Mouse (Mus musculus) gastrocnemius, postnatal 14 days (tissue): ENCODE measurements around the gene Eif5. TPM values are rescaled to one million over a fixed set of nuclear protein-coding genes. Genes with fewer than 3 reads are reported as not detected.
"Not testable (repeated sequence)": the region's sequence is repeated elsewhere in the genome, so short reads cannot be mapped to it uniquely, and the experiment has no call there.

Experiments used
- DNase-seq: peaks from one replicate; pipeline ENCODE4 v3.0.0; 2021; ENCODE audit warnings: mixed read lengths
- intact Hi-C: fragments of 180-260 bp; cut with DNase I; formaldehyde crosslinking; loops from one replicate; pipeline ENCODE4 v1.15.1; 2025; ENCODE audit warnings: low total_unique reads
- total RNA-seq, 2 experiments: library from RNA; stranded (reverse); gene quantifications; 2 replicates each; pipeline ENCODE4 v1.2.3; 2021

The Eif5 gene
- total RNA-seq, 2 experiments from 2014 or later: 111 to 128 TPM

DNA sequence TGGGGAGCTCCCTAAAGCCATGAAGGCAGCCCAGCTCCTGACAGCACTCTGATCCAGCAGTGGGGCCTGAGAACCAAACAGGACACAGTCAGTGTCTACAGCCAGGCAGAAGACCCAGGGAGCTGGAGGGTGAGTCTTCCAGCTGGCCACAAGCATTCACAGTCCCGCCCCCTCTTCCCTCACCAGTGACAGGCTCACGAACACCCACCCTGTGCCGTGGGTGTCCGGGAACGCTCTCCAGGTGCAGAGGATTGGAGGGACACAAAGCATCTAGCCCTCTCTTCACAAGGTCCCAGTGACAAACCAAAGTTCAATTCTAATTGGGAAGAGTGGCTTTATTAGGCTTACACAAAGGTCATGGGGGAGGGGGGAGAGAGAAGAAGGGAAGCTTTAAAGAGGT is 18.0 kb upstream of the Eif5 start:
- intact Hi-C loops: no loop called here
- no peak for DNase-seq

DNA sequence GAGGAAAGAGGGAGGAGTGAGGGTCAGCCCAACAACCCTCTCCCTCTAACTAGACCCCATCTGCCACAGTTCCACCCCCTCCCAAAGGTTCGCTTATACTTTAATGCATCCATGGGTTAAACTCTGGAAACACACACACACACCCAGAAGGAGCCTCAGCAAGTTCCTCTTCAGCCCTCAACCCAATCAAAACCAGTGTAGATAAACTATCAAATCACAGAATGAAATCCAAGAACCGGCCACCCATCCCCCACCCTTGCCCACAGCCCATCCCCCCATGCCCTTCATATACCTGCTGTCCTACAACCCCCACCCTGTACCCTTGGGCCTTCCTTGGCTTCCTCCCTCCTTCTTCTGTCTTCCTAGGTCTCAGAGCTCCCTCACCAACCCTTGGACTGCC is 16.8 kb upstream of the Eif5 start:
- intact Hi-C loops: no loop called here
- DNase-seq: no peak

DNA sequence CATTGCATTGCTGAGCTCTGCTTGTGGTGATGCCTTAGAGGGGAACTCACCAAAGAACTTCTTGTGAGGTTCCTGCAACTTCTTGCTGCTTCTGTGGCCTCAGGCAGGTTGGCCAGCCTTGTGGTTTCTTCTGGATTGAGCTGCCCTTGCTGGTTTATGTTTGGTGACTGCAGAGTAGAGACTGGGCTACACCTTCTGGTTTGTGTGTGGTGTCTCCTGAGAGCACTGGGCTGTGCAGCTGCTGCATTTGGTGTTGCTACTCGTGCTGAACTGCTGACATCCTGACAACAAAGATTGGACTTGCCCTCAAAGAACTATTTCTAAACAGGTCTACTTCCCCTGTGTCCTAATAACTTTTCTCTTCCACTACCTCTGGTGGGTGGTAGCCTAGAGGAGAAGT is 13.3 kb upstream of the Eif5 start:
- DNase-seq: no peak

DNA sequence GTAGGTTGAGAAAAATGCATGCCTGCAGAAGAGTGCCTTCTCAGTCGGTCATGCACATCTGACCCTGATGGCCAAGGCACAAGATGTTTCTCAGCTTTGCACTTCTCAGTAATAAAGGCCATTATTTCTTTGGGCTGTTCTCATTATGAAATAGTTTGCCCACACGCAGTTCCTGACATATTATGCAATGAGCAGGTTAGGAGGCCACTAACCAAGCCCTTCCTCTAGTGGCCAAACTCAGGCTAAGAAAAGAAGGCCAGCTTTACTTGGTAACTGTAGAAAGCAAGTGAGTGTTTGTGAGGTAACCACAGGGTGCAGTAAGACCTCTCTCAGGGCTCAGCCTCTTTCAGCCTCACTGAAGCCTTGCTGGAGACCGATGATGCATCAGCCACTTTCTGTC is 12.9 kb upstream of the Eif5 start:
- DNase-seq: no peak
- intact Hi-C loops: no loop called here

More for the DNA sequence above, 13.3 kb upstream of the Eif5 start:
- intact Hi-C loops: no loop called here

DNA sequence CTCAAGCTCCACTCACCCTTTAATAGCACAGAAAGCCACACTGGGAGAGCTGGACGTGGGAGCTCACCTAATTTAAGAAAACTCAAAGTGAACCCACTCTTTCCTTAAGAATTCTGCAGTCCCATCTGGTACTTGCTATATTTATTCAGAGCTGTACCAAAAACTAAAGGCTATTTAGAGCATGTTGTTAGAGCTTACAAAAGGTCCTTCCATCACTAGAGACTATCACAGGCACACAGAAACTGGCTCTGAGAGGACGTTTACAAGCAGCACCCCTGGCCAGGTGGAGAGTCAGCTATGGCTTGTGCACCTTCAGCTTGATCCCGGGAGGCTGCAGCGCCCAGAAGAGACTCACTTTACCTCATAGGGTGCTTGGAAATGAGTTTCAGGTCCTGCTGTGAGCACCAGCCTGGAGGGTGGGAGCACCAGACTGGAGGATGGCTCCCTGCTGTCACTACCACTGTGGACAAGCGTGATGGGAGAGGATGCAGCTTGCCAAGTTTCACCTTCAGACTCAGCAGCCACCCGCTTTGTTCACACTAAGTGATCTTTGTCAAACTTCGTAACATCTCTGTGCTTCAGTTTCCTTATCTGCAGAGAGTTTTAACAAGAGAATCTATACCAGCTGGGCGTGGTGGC is 10.1 kb upstream of the Eif5 start:
- DNase-seq: no peak

DNA sequence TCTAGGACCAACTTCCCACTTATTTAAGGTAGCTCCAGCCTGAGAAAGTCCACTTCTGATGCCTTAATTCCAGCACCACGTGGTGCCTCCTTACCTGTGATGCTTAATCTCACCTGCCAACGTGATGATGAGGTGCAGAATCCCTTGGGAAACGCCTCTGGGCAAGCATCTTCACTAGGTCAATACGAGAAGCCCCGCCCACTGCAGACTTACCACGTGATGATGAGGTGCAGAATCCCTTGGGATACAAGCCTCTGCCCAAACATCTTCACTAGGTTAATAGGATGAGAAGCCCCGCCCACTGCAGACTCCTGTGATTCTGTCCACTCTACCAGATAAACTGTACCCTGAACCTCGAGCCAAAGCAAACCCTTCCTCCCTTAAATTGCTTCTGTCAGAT is 8.6 kb upstream of the Eif5 start:
- DNase-seq: no peak
- intact Hi-C loops: no loop called here

More for the DNA sequence above, 10.1 kb upstream of the Eif5 start:
- intact Hi-C loops: no loop called here

DNA sequence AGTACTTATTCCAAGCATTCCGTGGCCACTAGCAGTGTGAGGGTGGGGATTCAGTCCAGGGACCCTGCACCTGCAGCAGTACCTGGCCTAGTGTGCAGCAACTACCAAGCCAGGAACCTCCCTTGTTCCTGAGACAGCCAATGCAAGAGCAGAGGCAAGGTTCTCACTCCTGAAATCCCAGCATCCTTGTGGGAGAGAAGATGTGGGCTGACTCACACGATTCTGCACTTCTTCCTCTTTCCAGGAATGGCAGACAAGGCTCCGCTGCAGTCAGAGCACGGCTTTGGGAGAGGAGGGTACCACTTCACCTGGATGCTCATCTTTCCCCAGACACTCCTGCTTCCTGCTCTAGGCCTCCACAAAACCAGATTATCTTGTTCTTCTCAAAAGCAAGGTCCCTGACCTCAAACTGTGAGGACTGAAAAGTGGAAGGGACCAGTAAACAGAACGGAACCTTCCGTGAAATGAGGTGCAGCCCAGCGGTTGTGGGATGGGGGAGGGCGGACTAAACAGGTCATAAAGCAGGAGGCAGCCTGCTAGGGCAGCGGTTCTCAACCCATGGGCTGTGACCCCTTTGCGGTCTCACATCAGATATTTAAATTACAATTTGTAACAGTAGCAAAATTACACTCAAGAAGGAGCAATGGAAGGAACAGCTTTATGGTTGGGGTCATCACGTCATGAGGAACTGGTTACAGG is 4.6 kb upstream of the Eif5 start:
- DNase-seq: no peak
- intact Hi-C loops: no loop called here

DNA sequence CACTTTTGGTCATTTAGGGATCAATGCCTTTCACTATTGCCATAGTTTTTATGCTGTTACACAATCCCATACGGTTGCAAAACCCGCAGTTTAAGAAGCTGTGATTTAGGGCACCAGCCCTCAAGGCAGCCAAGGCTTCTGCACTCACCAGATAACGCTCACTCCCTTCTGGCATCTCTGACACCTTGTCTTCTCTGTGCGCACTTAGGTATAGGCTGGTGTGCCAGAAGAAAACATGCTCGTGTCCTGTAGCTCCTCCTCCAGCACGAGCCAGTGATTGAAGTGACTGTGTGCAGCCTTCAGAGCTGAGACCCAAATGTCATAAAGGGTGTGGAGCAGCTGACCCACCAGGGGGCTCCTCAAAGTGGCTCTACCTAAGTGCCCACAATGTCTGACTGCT is 2.5 kb upstream of the Eif5 start:
- intact Hi-C loops: no loop called here
- no peak for DNase-seq

DNA sequence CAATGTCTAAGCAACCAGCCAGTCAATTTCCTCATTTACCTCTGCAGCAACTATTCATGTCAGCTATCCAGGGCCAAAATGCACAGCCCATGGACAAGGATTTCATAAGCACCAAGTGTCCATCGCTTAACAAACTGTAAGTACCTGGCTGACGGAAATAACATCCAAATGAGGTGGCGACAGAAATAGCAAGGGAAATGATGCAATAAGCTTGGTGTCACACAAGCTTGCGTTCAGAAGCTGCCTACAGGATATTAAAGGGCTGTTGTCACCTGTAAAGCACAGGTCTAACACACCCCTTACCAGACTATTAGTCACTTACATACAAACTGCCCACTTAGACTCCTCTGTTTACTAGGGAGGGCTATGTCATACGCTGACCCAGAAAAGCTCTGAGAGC is 2.1 kb upstream of the Eif5 start:
- intact Hi-C loops: no loop called here
- no peak for DNase-seq

DNA sequence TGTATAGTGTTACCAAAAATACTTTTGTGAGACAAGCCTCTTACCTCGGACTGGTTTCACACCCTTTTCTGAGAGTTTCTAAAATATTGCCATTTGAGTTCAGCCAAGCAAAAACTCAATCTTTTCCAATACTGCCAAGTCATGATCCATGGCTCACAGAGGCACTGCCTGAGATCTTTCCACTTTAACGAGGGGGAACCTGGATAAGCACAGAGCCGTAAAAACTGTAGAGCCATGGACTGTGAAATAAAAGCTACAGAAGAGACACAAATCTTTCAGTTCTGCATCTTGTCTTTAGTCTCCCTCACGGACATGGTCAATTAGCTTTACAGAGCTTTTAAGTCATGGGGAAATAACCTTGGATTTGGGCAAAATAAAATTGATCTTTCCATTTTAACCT is 1.1 kb upstream of the Eif5 start:
- intact Hi-C loops: no loop called here
- DNase-seq: no peak

DNA sequence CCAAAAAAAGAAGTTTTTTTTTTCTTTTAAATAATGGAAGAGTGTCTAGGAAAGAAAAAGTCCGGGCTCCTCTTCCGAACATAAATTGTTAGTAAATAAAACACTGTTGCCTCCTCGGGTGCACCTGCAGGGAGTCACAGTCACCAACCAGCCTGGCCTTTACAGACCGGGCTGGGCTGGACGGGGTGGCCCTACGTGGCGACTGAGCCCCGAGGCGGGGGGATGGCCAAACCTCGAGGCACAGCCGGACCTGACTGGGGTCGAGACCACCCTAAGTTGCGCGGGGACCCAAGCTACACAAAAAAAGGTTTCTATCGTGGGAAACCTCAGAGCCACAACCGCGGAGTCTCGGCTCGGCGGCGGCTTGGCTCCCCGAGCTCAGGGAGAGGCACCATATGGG is 475 bp upstream of the Eif5 start:
- DNase-seq: peak; percentile 44
- intact Hi-C loops: no loop called here

DNA sequence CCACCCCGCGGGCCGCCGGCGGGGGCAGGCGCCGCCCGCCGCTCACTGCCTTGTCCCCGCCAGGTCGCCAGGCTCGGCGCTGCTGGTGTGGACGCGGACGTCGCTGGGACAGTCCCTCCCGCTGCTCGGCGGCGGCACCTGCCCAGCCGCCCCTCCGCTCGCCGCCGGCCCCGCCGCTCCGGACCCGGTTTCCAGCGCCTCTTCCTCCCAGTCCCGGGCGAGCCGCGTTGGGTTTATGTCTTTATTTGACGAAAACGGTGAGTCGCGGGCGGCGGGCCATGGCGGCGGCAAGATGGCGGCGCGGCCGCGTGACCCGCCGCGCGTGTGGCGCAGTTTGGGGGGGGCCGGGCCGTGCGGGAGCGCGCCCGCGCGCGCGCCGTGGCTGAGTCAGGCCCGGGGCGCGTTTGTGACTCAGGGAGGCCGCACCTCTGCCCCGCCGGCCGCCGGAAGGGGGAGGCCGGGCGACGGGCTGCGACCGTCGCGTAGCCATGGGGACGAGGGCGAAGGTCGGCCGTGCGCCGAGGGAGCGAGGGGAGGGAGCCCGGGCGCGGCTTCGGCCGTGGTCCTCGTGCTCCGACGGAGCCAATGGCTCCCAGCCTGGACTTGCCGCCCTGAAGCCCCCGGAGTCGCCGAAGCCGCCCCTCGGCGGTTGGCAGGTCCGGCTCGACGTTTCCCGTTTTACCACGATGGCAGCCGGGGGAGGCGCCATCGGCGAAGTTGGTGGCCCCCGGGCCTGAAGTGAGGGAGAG is 650 bp downstream of the Eif5 start:
- intact Hi-C loops: no loop called here
- DNase-seq: peak; percentile 86

DNA sequence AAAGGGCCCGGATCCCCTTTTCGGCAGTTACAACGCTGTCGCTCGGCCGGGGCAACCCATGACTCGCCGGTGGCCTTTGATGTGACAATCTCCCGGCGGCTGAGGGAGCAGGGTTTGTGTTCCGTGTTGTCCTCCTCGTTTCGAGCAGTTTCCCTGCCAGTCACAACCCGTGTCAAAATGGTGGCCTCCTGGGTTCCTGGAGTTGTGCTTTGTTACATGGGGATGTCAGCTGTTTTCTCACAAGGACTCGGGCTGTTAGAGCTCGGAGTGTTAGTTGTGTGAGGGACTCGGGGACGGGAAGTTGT is 1.2 kb downstream of the Eif5 start:
- intact Hi-C loops: no loop called here
- DNase-seq: no peak

DNA sequence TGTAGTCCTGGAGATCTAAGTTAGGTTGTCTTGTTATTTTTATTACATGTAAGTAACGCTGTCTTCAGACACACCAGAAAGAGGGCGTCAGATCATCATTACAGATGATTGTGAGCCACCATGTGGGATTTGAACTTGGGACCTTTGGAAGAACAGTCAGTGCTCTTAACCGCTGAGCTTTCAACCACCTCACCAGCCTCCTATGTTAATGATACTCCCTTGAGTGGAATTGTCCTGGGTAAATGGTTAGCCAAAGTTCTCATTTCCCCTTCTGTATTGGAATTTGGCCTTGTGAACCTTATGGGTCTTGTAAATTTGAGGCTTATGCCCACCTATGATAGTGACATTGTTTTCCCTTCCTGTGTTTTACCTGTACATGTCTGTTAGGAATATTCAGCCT is 9.3 kb downstream of the Eif5 start:
- intact Hi-C loops: no loop called here

DNA sequence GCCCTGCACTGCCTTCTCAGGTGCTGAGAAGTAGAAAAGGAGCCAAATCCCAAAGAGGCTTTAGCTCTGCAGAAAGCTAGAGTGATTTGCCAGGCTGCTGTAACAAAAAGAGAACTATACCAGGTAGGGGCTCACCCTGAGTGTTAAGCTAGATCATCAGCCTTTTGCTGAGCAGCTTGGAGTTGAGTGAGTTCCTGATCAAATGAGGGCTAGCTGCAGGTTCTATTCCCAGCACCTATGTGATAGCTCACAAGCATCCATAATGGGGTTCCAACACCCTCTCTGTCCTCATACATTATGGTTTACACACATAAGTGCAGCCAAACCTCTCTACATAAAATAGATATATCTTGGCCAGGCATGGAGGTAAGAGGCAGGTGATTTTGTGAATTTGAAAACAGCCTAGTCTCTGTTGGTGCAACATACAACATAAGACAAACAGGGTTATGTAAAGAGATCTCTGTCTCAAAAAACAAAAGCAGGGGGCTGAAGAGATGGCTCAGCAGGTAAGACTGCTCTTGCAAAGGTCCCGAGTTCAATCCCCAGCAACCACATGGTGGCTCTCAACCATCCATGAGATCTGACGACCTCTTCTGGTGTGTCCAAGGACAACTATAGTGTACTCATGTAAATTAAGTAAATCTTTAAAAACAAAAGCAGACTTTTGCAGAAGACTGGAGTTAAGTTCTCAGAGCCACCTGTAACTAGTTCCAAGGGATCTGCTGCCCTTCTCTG is 10.9 kb downstream of the Eif5 start:
- DNase-seq: no peak
- intact Hi-C loops: no loop called here

More for the DNA sequence above, 9.3 kb downstream of the Eif5 start:
- no peak for DNase-seq

DNA sequence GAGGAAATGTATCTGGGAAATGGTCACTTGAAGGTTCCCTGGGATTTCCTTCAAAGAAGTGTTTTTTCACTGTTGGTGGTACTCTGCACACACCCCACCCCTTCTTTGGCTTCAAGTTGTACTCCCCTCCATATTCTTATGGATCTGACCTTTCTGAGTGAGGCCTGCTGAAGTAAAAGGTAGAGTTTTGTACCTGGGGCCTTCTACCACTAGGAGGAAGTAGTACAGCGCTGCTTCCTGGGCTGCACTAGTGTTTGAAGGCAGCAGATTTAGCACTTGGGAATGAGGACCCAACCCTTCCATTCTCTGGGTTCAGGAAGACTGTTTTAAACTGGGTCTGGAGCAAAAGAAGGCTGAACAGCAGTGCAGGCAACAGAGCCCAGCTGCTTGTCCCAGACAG is 12.9 kb downstream of the Eif5 start:
- intact Hi-C loops: loop anchor here (10.0 kb wide), 1 partner anchor 64 kb away; no protein-coding TSS in a partner anchor
- DNase-seq: no peak

DNA sequence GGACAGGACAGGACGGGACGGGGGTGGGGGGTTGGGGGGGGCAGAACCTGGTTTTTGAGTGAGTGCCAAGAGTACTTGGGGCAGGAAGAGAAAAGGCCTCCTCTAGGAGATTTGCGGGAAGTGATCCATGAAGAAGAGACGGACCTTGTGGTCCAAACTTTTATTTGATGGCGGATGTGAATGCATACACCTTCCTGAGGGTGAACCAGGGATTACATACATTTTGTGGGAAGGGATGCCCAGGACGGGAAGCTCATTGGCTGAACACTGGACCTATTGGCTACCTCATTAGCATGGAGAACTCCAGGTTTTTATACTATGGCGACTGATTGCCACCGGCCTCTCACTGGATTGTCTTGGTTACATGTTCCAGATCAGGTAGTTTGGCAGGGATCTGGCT is 14.5 kb downstream of the Eif5 start:
- intact Hi-C loops: loop anchor here (10.0 kb wide), 1 partner anchor 62 kb away; no protein-coding TSS in a partner anchor
- no peak for DNase-seq

DNA sequence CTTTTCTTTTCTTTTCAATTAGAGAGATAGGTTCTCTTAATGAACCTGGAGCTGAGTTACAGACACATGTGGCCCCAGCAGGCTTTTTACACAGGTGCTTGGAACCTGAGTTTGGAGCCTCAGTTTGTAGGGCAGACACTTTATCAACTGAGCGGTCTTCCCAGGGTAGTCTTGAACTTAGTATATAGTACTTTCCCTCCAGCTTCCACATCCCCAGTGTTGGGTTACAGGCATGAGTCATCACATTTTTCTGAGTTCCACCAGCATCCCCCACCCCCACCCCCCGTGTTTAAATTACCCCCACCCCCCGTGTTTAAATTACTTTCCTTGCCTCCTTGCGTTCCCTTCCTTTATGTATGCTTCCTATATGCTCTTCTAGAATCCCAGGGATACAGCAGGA is 17.5 kb downstream of the Eif5 start:
- intact Hi-C loops: loop anchor here (10.0 kb wide), 1 partner anchor 59 kb away; no protein-coding TSS in a partner anchor
- DNase-seq: no peak

DNA sequence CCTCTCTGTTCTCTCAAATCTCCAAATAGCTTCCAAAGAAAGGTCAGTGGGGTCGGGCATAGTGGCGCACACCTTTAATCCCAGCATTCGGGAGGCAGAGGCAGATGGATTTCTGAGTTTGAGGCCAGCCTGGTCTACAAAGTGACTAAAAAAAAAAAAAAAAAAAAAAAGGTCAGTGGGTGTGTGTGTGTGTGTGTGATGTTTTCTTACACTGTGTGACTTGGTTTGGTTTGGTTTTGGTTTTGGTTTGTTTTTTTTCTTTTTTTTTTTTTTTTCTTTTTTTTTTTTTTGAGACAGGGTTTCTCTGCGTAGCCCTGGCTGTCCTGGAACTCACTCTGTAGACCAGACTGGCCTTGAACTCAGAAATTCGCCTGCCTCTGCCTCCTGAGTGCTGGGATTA is 18.1 kb downstream of the Eif5 start:
- intact Hi-C loops: loop anchor here (10.0 kb wide), 1 partner anchor 59 kb away; no protein-coding TSS in a partner anchor
- not testable (repeated sequence) for DNase-seq

DNA sequence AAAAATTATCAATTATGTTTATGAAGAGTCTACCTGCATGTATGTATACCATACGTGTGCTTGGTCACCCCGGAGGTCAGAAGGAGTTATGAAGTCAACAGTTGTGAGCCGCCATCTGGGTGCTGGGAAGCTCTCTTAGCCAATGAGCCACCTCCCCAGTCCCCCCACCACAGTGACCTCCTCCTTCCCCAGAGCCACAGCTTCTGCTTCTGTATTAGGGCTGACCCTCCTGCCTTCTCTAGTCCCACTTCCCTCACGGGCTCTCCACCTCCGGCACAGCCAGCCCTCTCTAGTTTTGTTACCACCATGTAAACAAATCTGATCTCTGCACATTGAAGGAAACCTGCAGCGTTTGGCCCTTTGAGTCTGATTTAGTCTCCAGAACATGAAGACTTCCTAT is 19.7 kb downstream of the Eif5 start:
- intact Hi-C loops: loop anchor here (10.0 kb wide), 1 partner anchor 57 kb away; no protein-coding TSS in a partner anchor
- DNase-seq: no peak
